ENCODE assay signal across 8 mouse cellular contexts in genomic region chr4:119968071-119968470, GRCm38 (mm10).
DNase-seq lines count a peak whose midpoint lies in the region; ATAC-seq lines count a peak whose summit lies in the region.

No protein-coding gene starts in this region.

- no peak overlapping the region for H3K4me2 ChIP-seq in midbrain, embryonic 11.5 days
- no peak overlapping the region for H3K4me2 ChIP-seq in limb, embryonic 13.5 days (replicated peaks)

- no peak overlapping the region for H3K4me3 ChIP-seq in midbrain, embryonic 11.5 days (ENCODE audit: low read depth, low read length)
- H3K4me3 ChIP-seq in midbrain, embryonic 10.5 days: no peak overlapping the region
- no peak overlapping the region for H3K4me3 ChIP-seq in limb, embryonic 13.5 days

- ATAC-seq in midbrain, embryonic 11.5 days (ENCODE audit: low FRiP score): no peak
- peak; percentile 16; the same call in 1 of the 2 replicates for ATAC-seq in granulocyte monocyte progenitor cell, adult 5-6 weeks (replicated peaks; ENCODE audit: poor library complexity, severe bottlenecking)
- peak; percentile 68 for ATAC-seq in limb, embryonic 13.5 days (ENCODE audit: low FRiP score, low read depth)
- no peak for ATAC-seq in frontal cortex, adult (ENCODE audit: low TSS enrichment)

- H3K9me3 ChIP-seq in midbrain, embryonic 11.5 days (ENCODE audit: control insufficient read depth, low read length): no peaks in the 10 kb centered on the region
- H3K9me3 ChIP-seq in midbrain, embryonic 10.5 days (replicated peaks): no peaks in the 10 kb centered on the region
- no peaks in the 10 kb centered on the region for H3K9me3 ChIP-seq in limb, embryonic 13.5 days

- peak; percentile 51 for DNase-seq in adrenal gland, postnatal 10 days
- DNase-seq in adrenal gland, adult 8-10 months: no peak
- DNase-seq in midbrain, embryonic 11.5 days (ENCODE audit: low spot score, missing footprints): peak; percentile 57
- DNase-seq in midbrain, embryonic 10.5 days (ENCODE audit: low spot score): no peak
- no peak for DNase-seq in left cerebral cortex, adult 18-20 months (ENCODE audit: low spot score in 2 of 2)

- H3K4me1 ChIP-seq in midbrain, embryonic 11.5 days (ENCODE audit: control insufficient read depth, insufficient read depth, low read length): peaks cover 3% of the 10 kb centered on the region; the same call in 1 of the 2 replicates
- peaks cover 30% of the 10 kb centered on the region for H3K4me1 ChIP-seq in midbrain, embryonic 10.5 days
- peaks cover 20% of the 10 kb centered on the region for H3K4me1 ChIP-seq in limb, embryonic 13.5 days

- H3K36me3 ChIP-seq in midbrain, embryonic 11.5 days (ENCODE audit: control insufficient read depth, insufficient read depth, low read length): no peaks in the 10 kb centered on the region
- no peaks in the 10 kb centered on the region for H3K36me3 ChIP-seq in midbrain, embryonic 10.5 days
- H3K36me3 ChIP-seq in limb, embryonic 13.5 days: no peaks in the 10 kb centered on the region

- H3K27me3 ChIP-seq in midbrain, embryonic 11.5 days (ENCODE audit: control insufficient read depth, insufficient read depth, low read length): no peaks in the 10 kb centered on the region
- peaks cover 6% of the 10 kb centered on the region; the same call in 1 of the 2 replicates for H3K27me3 ChIP-seq in midbrain, embryonic 10.5 days (ENCODE audit: low read depth, poor library complexity, severe bottlenecking)
- peaks cover 16% of the 10 kb centered on the region for H3K27me3 ChIP-seq in limb, embryonic 13.5 days

- H3K27ac ChIP-seq in midbrain, embryonic 11.5 days (ENCODE audit: low read depth, low read length): no peak overlapping the region
- no peak overlapping the region for H3K27ac ChIP-seq in midbrain, embryonic 10.5 days (replicated peaks)
- H3K27ac ChIP-seq in limb, embryonic 13.5 days: no peak overlapping the region

- 73% methylated on average over 4 of the region's 4 CpGs for WGBS in midbrain, embryonic 11.5 days
- WGBS in midbrain, embryonic 10.5 days: 68% methylated on average over 4 of the region's 4 CpGs
- 21% methylated on average over 4 of the region's 4 CpGs for WGBS in limb, embryonic 13.5 days

- H3K9ac ChIP-seq in midbrain, embryonic 11.5 days (ENCODE audit: low read length): no peak overlapping the region
- no peak overlapping the region for H3K9ac ChIP-seq in limb, embryonic 13.5 days

Comparison
In these comparisons a context has a peak if more than half of its experiments do, and no peak if none do; other contexts are left out.
1. DNase-seq: peak in adrenal gland, postnatal 10 days (single experiment) and midbrain, embryonic 11.5 days (single experiment); none in adrenal gland, adult 8-10 months (single experiment), midbrain, embryonic 10.5 days (single experiment) and left cerebral cortex, adult 18-20 months (0 of 2).
2. ATAC-seq: peak in granulocyte monocyte progenitor cell, adult 5-6 weeks (single experiment) and limb, embryonic 13.5 days (single experiment); none in midbrain, embryonic 11.5 days (single experiment) and frontal cortex, adult (single experiment).